8 mouse cellular contexts compared by ENCODE assay signal in genomic region chr13:108317414-108317813, GRCm38 (mm10). TPM values are rescaled to one million over a fixed set of nuclear protein-coding genes. Genes with fewer than 3 reads are reported as not detected.
DNase-seq lines count a peak whose midpoint lies in the region; ATAC-seq and TF ChIP-seq lines count a peak whose summit lies in the region.

No protein-coding gene starts in this region.

- H3K27ac ChIP-seq in heart, embryonic 14.5 days (replicated peaks in 1 of 2; ENCODE audit: control insufficient read depth in 1 of 2, insufficient read depth in 1 of 2, low read depth in 2 of 2, low read length in 2 of 2) = no peak overlapping the region
- H3K27ac ChIP-seq in midbrain, embryonic 11.5 days (ENCODE audit: low read depth, low read length) = no peak overlapping the region
- H3K27ac ChIP-seq in midbrain, postnatal 0 days (ENCODE audit: low read depth, low read length) = no peak overlapping the region
- H3K27ac ChIP-seq in intestine, embryonic 16.5 days (ENCODE audit: low read length) = no peak overlapping the region
- H3K27ac ChIP-seq in midbrain, embryonic 15.5 days = no peak overlapping the region

- no peaks in the 10 kb centered on the region for H3K36me3 ChIP-seq in heart, embryonic 14.5 days (ENCODE audit: control insufficient read depth, insufficient read depth, low read length)
- H3K36me3 ChIP-seq in midbrain, embryonic 11.5 days (ENCODE audit: control insufficient read depth, insufficient read depth, low read length) = no peaks in the 10 kb centered on the region
- H3K36me3 ChIP-seq in midbrain, postnatal 0 days (ENCODE audit: insufficient read depth, low read length) = no peaks in the 10 kb centered on the region
- no peaks in the 10 kb centered on the region for H3K36me3 ChIP-seq in intestine, embryonic 16.5 days (ENCODE audit: control insufficient read depth, insufficient read depth, low read length)
- no peaks in the 10 kb centered on the region for H3K36me3 ChIP-seq in midbrain, embryonic 15.5 days (replicated peaks)

- peaks cover 64% of the 10 kb centered on the region for H3K27me3 ChIP-seq in heart, embryonic 14.5 days (ENCODE audit: control insufficient read depth, insufficient read depth, low read length)
- no peaks in the 10 kb centered on the region for H3K27me3 ChIP-seq in midbrain, embryonic 11.5 days (ENCODE audit: control insufficient read depth, insufficient read depth, low read length)
- H3K27me3 ChIP-seq in midbrain, postnatal 0 days (ENCODE audit: insufficient read depth, low read length) = no peaks in the 10 kb centered on the region
- H3K27me3 ChIP-seq in intestine, embryonic 16.5 days (replicated peaks; ENCODE audit: control insufficient read depth, insufficient read depth, low read length) = no peaks in the 10 kb centered on the region
- no peaks in the 10 kb centered on the region for H3K27me3 ChIP-seq in midbrain, embryonic 15.5 days (replicated peaks)

- H3K4me1 ChIP-seq in heart, embryonic 14.5 days (ENCODE audit: control insufficient read depth in 2 of 2, insufficient read depth in 2 of 2, low read length in 2 of 2) = peaks cover 0 to 4% of the 10 kb centered on the region in 2 experiments; a peak in 2 of 4 replicates
- peaks cover 5% of the 10 kb centered on the region; the same call in 1 of the 2 replicates for H3K4me1 ChIP-seq in midbrain, embryonic 11.5 days (ENCODE audit: control insufficient read depth, insufficient read depth, low read length)
- peaks cover 4% of the 10 kb centered on the region; the same call in 1 of the 2 replicates for H3K4me1 ChIP-seq in midbrain, postnatal 0 days (ENCODE audit: insufficient read depth, low read length)
- H3K4me1 ChIP-seq in intestine, embryonic 16.5 days (ENCODE audit: control insufficient read depth, insufficient read depth, low read length) = peaks cover 5% of the 10 kb centered on the region; the same call in 1 of the 2 replicates
- H3K4me1 ChIP-seq in midbrain, embryonic 15.5 days = peaks cover 13% of the 10 kb centered on the region

- ATAC-seq in heart, embryonic 14.5 days (ENCODE audit: insufficient number of reproducible peaks, insufficient read depth, low FRiP score, low read depth) = no peak
- ATAC-seq in midbrain, embryonic 11.5 days (ENCODE audit: low FRiP score) = no peak
- no peak for ATAC-seq in midbrain, postnatal 0 days (ENCODE audit: low FRiP score)
- ATAC-seq in intestine, embryonic 16.5 days = no peak
- no peak for ATAC-seq in midbrain, embryonic 15.5 days (replicated peaks)

- TF ChIP-seq CTCF in midbrain, postnatal 0 days (IDR thresholded peaks at IDR 0.05) = no peak

- H3K9ac ChIP-seq in heart, embryonic 14.5 days (ENCODE audit: low read length) = no peak overlapping the region
- no peak overlapping the region; the same call in 1 of the 2 replicates for H3K9ac ChIP-seq in midbrain, embryonic 11.5 days (ENCODE audit: low read length)
- no peak overlapping the region for H3K9ac ChIP-seq in midbrain, postnatal 0 days (replicated peaks; ENCODE audit: low read length, poor library complexity, severe bottlenecking)
- H3K9ac ChIP-seq in intestine, embryonic 16.5 days (ENCODE audit: low read depth, low read length) = no peak overlapping the region
- H3K9ac ChIP-seq in midbrain, embryonic 15.5 days = no peak overlapping the region

- no peak for DNase-seq in heart, postnatal 36 days
- DNase-seq in midbrain, embryonic 11.5 days (ENCODE audit: low spot score, missing footprints) = no peak
- no peak for DNase-seq in midbrain, postnatal 0 days (ENCODE audit: low spot score)
- DNase-seq in thymus, postnatal 25 days = no peak
- DNase-seq in cerebellum, adult 11 months = no peak

- 0 out of 2 replicates have a peak, but pooled peaks cover 4% of the 10 kb centered on the region for H3K9me3 ChIP-seq in heart, embryonic 14.5 days (ENCODE audit: control insufficient read depth, low read length)
- no peaks in the 10 kb centered on the region for H3K9me3 ChIP-seq in midbrain, embryonic 11.5 days (ENCODE audit: control insufficient read depth, low read length)
- no peaks in the 10 kb centered on the region for H3K9me3 ChIP-seq in midbrain, postnatal 0 days (ENCODE audit: low read length)
- no peaks in the 10 kb centered on the region for H3K9me3 ChIP-seq in intestine, embryonic 16.5 days (ENCODE audit: control insufficient read depth, low read length)
- H3K9me3 ChIP-seq in midbrain, embryonic 15.5 days = no peaks in the 10 kb centered on the region

- peak overlapping the region; percentile 96 for H3K4me2 ChIP-seq in heart, embryonic 14.5 days (ENCODE audit: low read length)
- H3K4me2 ChIP-seq in midbrain, embryonic 11.5 days = peak overlapping the region; percentile 65
- no peak overlapping the region for H3K4me2 ChIP-seq in midbrain, postnatal 0 days (ENCODE audit: low read depth, low read length, poor library complexity, severe bottlenecking)
- H3K4me2 ChIP-seq in intestine, embryonic 16.5 days (ENCODE audit: low read depth, low read length) = peak overlapping the region; percentile 95; the same call in 1 of the 2 replicates
- H3K4me2 ChIP-seq in midbrain, embryonic 15.5 days = peak overlapping the region; percentile 89; the same call in 1 of the 2 replicates

- intact Hi-C loops in heart, postnatal 36 days (cut with DNase I) = no loop called here

- WGBS in heart, embryonic 14.5 days = 79% methylated on average over 2 of the region's 2 CpGs
- WGBS in midbrain, embryonic 11.5 days = 93% methylated on average over 2 of the region's 2 CpGs
- whole genome bisulfite sequencing in midbrain, postnatal 0 days = 85% methylated on average over 2 of the region's 2 CpGs
- 94% methylated on average over 2 of the region's 2 CpGs for WGBS in intestine, embryonic 16.5 days
- 91% methylated on average over 2 of the region's 2 CpGs for WGBS in midbrain, embryonic 15.5 days

- H3K4me3 ChIP-seq in heart, embryonic 14.5 days (ENCODE audit: control insufficient read depth in 1 of 2, insufficient read depth in 1 of 2, low read depth in 1 of 2, low read length in 2 of 2) = no peak overlapping the region
- H3K4me3 ChIP-seq in midbrain, embryonic 11.5 days (ENCODE audit: low read depth, low read length) = no peak overlapping the region
- no peak overlapping the region for H3K4me3 ChIP-seq in midbrain, postnatal 0 days (ENCODE audit: low read depth, low read length)
- H3K4me3 ChIP-seq in intestine, embryonic 16.5 days (ENCODE audit: low read length) = peak overlapping the region; percentile 85; the same call in 1 of the 2 replicates
- peak overlapping the region; percentile 71; the same call in 1 of the 2 replicates for H3K4me3 ChIP-seq in midbrain, embryonic 15.5 days

RNA-seq across cellular contexts. Expression of gene Depdc1b, which starts 1.3 kb away (rescaled TPM):
- 3.1 and 4.6 TPM in 2 replicates for polyA plus RNA-seq in heart, embryonic 14.5 days (2014; fragmentation: Nextera tagmentation; extraction: Ambion mirVana)
- total RNA-seq in heart, postnatal 36 days (2021) = under 1 TPM; 0.22 to 0.46 TPM
- polyA plus RNA-seq in midbrain, embryonic 11.5 days (2014; fragmentation: Nextera tagmentation; extraction: Ambion mirVana) = 16.8 and 17.3 TPM in 2 replicates
- 1.0 and 3.9 TPM in 2 replicates for total RNA-seq in midbrain, postnatal 0 days (2014; rRNA removed)
- polyA plus RNA-seq in midbrain, postnatal 0 days (2015; fragmentation: Nextera tagmentation; extraction: Ambion mirVana) = 0.44 and 0.64 TPM in 2 replicates
- polyA plus RNA-seq in intestine, embryonic 16.5 days (2015; fragmentation: Nextera tagmentation; extraction: Ambion mirVana) = 5.6 and 5.9 TPM in 2 replicates
- 1.8 and 2.4 TPM in 2 replicates for polyA plus RNA-seq in midbrain, embryonic 15.5 days (2015; fragmentation: Nextera tagmentation; extraction: Ambion mirVana)

Comparison
In these comparisons a context has a peak if more than half of its experiments do, and no peak if none do; other contexts are left out.
1. H3K4me3 ChIP-seq: peak in intestine, embryonic 16.5 days (single experiment) and midbrain, embryonic 15.5 days (single experiment); none in heart, embryonic 14.5 days (0 of 2), midbrain, embryonic 11.5 days (single experiment) and midbrain, postnatal 0 days (single experiment).